Mouse (Mus musculus) ovary, adult 10 weeks (tissue): ENCODE results near the gene Tmem56. TPM values are rescaled to one million over a fixed set of nuclear protein-coding genes. Genes with fewer than 3 reads are reported as not detected.

Experiments used
- polyA plus RNA-seq: library from polyadenylated mRNA; stranded (reverse); fragments of 350-450 nt; fragmentation: Illumina TruSeq; extraction: RNeasy Lipid Tissue Mini Kit (QIAGEN cat#74804); gene quantifications from one replicate; pipeline ENCODE4 v1.2.3, GENCODE M21; 2014

The Tmem56 gene
- 22.7 TPM for polyA plus RNA-seq

GRCm38 (mm10) chr3:121282998-121283397 lies at the start of gene Tmem56:
Gene Tmem56 (minus strand): TSS chr3:121283098.

GRCm38 (mm10) chr3:121291560-121292258 lies 8.8 kb upstream of the Tmem56 start, which contains the start of gene Alg14:
Gene Alg14 (plus strand): TSS chr3:121291773.

GRCm38 (mm10) chr3:121171243-121171871 lies 111.5 kb downstream of the Tmem56 start, which contains the start of gene Rwdd3:
Gene Rwdd3 (minus strand): TSS chr3:121171695.

Other genes starting within 250 kb of the Tmem56 start
- gene Rwdd3, start 111.4 kb downstream of the Tmem56 start, polyA plus RNA-seq = 21.1 TPM
- gene Alg14, start 8.7 kb upstream of the Tmem56 start, polyA plus RNA-seq = 43.4 TPM
- gene Cnn3, start 143.4 kb upstream of the Tmem56 start, polyA plus RNA-seq = 503 TPM
- gene Slc44a3, start 249.3 kb upstream of the Tmem56 start, polyA plus RNA-seq = 61.0 TPM